Mouse (Mus musculus) neutrophil, adult 65 days (primary cell): ENCODE data around the gene Frmd8. TPM values are rescaled to one million over a fixed set of nuclear protein-coding genes. Genes with fewer than 3 reads are reported as not detected.

Source experiments
- total RNA-seq: library from RNA; stranded (reverse); gene quantifications from 2 replicates; pipeline ENCODE4 v1.2.4, GENCODE M21; 2023

The Frmd8 gene
- total RNA-seq: 53.4 and 72.9 TPM in 2 replicates

GRCm38 (mm10) chr19:5874969-5875480 is at the start of gene Frmd8:
Gene Frmd8 (minus strand): TSS chr19:5875274.

GRCm38 (mm10) chr19:5924713-5925093 is 49.6 kb upstream of the Frmd8 start, which contains the start of gene Cdc42ep2:
Gene Cdc42ep2 (minus strand): TSS chr19:5924816.

GRCm38 (mm10) chr19:5913007-5913719 is 38.1 kb upstream of the Frmd8 start, which contains the start of gene Dpf2:
Gene Dpf2 (minus strand): TSS chr19:5913010.

GRCm38 (mm10) chr19:5894002-5894678 is 19.1 kb upstream of the Frmd8 start, which contains the start of gene Tigd3:
Gene Tigd3 (minus strand): TSS chr19:5894149.

GRCm38 (mm10) chr19:5877618-5878361 is 2.7 kb upstream of the Frmd8 start, which contains the start of gene Slc25a45:
Gene Slc25a45 (plus strand): TSS chr19:5877808.

Other genes with a start within 250 kb of the Frmd8 start
- gene Rela, start 237.8 kb downstream of the Frmd8 start, total RNA-seq: 91.9 and 100 TPM in 2 replicates
- gene Sipa1, start 211.6 kb downstream of the Frmd8 start, total RNA-seq: 199 and 219 TPM in 2 replicates
- gene Map3k11, start 186.5 kb downstream of the Frmd8 start, total RNA-seq: 78.5 and 101 TPM in 2 replicates
- 60.5 and 93.2 TPM in 2 replicates for gene Pcnx3, start 186.4 kb downstream of the Frmd8 start, total RNA-seq
- gene Kcnk7, start 170.9 kb downstream of the Frmd8 start, total RNA-seq: not detected in 2 replicates
- gene Ehbp1l1, start 149.0 kb downstream of the Frmd8 start, total RNA-seq: 131 and 170 TPM in 2 replicates
- 46.0 and 48.4 TPM in 2 replicates for gene Fam89b, start 145.6 kb downstream of the Frmd8 start, total RNA-seq
- 1.1 and 1.7 TPM in 2 replicates for gene Ltbp3, start 134.4 kb downstream of the Frmd8 start, total RNA-seq
- 52.7 and 72.2 TPM in 2 replicates for gene Scyl1, start 103.9 kb downstream of the Frmd8 start, total RNA-seq
- gene Slc25a45, start 2.5 kb upstream of the Frmd8 start, total RNA-seq: 45.7 and 49.6 TPM in 2 replicates
- gene Tigd3, start 18.9 kb upstream of the Frmd8 start, total RNA-seq: 1.3 and 3.5 TPM in 2 replicates
- 99.1 and 105 TPM in 2 replicates for gene Dpf2, start 37.7 kb upstream of the Frmd8 start, total RNA-seq
- 8.3 and 10.1 TPM in 2 replicates for gene Cdc42ep2, start 49.5 kb upstream of the Frmd8 start, total RNA-seq
- gene Pola2, start 88.9 kb upstream of the Frmd8 start, total RNA-seq: 24.1 and 28.7 TPM in 2 replicates
- 2.7 and 3.2 TPM in 2 replicates for gene Slc22a20, start 110.9 kb upstream of the Frmd8 start, total RNA-seq
- 255 and 284 TPM in 2 replicates for gene Capn1, start 140.6 kb upstream of the Frmd8 start, total RNA-seq
- gene Syvn1, start 171.3 kb upstream of the Frmd8 start, total RNA-seq: 59.6 and 66.3 TPM in 2 replicates
- 12.9 and 14.9 TPM in 2 replicates for gene Mrpl49, start 182.5 kb upstream of the Frmd8 start, total RNA-seq
- 1,270 and 1,374 TPM in 2 replicates for gene Fau, start 182.6 kb upstream of the Frmd8 start, total RNA-seq
- 7.4 and 16.4 TPM in 2 replicates for gene Znhit2, start 185.9 kb upstream of the Frmd8 start, total RNA-seq
- gene Tm7sf2, start 193.1 kb upstream of the Frmd8 start, total RNA-seq: 5.3 and 7.3 TPM in 2 replicates
- gene Vps51, start 202.0 kb upstream of the Frmd8 start, total RNA-seq: 64.1 and 87.5 TPM in 2 replicates
- not detected in 2 replicates for gene Tmem262, start 204.8 kb upstream of the Frmd8 start, total RNA-seq
- gene Gm28374, start 207.0 kb upstream of the Frmd8 start, total RNA-seq: not detected in 2 replicates
- gene Zfpl1, start 209.7 kb upstream of the Frmd8 start, total RNA-seq: 43.5 and 45.7 TPM in 2 replicates
- 31.1 and 36.1 TPM in 2 replicates for gene Cdca5, start 209.7 kb upstream of the Frmd8 start, total RNA-seq
- 1.8 and 2.3 TPM in 2 replicates for gene AC131692.1, start 219.1 kb upstream of the Frmd8 start, total RNA-seq
- 0.25 and 0.66 TPM in 2 replicates for gene Naaladl1, start 230.5 kb upstream of the Frmd8 start, total RNA-seq
- 3.4 and 3.6 TPM in 2 replicates for gene Sac3d1, start 243.4 kb upstream of the Frmd8 start, total RNA-seq